Mouse (Mus musculus): Measurements from ENCODE around the gene Gm10337.

DNA sequence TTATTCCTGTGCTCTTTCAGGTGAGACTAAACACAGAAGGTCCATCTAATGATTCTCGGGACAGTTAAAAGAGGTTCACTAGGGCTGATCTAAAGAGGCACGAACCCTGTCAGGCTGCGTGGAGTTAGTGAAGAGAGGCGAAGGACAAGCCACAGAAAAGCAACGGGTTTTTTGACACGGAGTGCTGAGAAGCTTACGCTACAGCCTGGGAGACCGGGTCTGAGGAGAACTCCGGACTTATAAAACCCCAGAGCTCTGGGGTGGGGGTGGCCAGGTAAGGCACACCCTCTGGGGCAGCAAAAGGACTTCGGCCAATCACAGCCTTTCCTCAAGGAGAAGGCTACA, 14.1 kb downstream of the Gm10337 start:
- TF ChIP-seq CTCF (IDR thresholded peaks at IDR 0.05; ENCODE audit: borderline replicate concordance, insufficient read depth, low read depth, low read length) (no peak), POLR2A (IDR thresholded peaks at IDR 0.05; ENCODE audit: borderline replicate concordance, insufficient read depth, low read length) (peak; percentile 98)
